Mouse (Mus musculus): ENCODE results near the gene Ier5l. TPM values are rescaled to one million over a fixed set of nuclear protein-coding genes. Genes with fewer than 3 reads are reported as not detected.

Gene Ier5l
- total and polyA plus RNA-seq, 3 experiments = 0.06 TPM; not detected in 2

DNA sequence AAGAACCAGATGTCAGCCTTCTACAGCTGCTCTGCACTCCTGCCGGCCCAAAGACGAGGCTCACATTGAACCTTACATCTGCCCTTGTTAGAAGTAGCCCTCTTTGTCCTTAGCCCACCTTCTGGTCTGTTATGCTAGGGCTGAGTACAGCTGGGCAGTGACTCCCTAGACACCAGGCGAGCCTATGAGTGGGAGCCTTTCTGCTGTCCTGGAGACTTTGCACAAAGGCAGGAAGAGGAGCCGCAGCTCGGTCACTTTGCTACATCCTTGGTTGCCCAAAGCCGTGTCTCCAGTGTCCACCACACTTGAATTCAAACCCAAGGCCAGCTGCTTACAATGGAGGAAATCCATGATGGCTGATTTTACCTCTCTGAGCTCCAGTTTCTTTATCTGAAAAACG is 25.6 kb downstream of the Ier5l start:
- no peak for TF ChIP-seq BHLHE40 (IDR thresholded peaks at IDR 0.05; ENCODE audit: borderline replicate concordance, low read depth, low read length)
- no peak for TF ChIP-seq TBP (IDR thresholded peaks at IDR 0.05; ENCODE audit: low read depth, low read length)
- no peak for TF ChIP-seq POLR2AphosphoS5 (IDR thresholded peaks at IDR 0.05; ENCODE audit: borderline replicate concordance, low read depth, low read length)
- TF ChIP-seq MYB (IDR thresholded peaks at IDR 0.05; ENCODE audit: low read depth, low read length) = no peak
- TF ChIP-seq USF1 (IDR thresholded peaks at IDR 0.05; ENCODE audit: low read depth, low read length) = no peak
- TF ChIP-seq HCFC1 (IDR thresholded peaks at IDR 0.05; ENCODE audit: low read depth, low read length) = no peak
- no peak for TF ChIP-seq USF2 (IDR thresholded peaks at IDR 0.05; ENCODE audit: borderline replicate concordance in 1 of 2, insufficient read depth in 1 of 2, low read depth in 1 of 2, low read length in 2 of 2)
- Histone ChIP-seq H3K4me3 (ENCODE audit: control insufficient read depth in 1 of 2, insufficient read depth in 1 of 2, low read depth in 2 of 2, low read length in 2 of 2) (no peak overlapping the region), H3K4me1 (ENCODE audit: control insufficient read depth in 1 of 2, insufficient read depth in 2 of 2, low read length in 2 of 2) (no peaks in the 10 kb centered on the region), H3K79me2 (ENCODE audit: control insufficient read depth, insufficient read depth, low read length, poor library complexity) (no peaks in the 10 kb centered on the region), H3K9me3 (replicated peaks; ENCODE audit: insufficient read depth, low read length) (no peaks in the 10 kb centered on the region), H3K27me3 (ENCODE audit: control insufficient read depth in 1 of 2, insufficient read depth in 2 of 2, low read length in 2 of 2) (no peaks in the 10 kb centered on the region), H3K27ac (ENCODE audit: control insufficient read depth, low read depth, low read length) (no peak overlapping the region), H3K36me3 (ENCODE audit: control insufficient read depth in 1 of 2, insufficient read depth in 2 of 2, low read length in 2 of 2) (peaks cover 0 to 3% of the 10 kb centered on the region in 2 experiments; a peak in 1 of 4 replicates), H3K9ac (ENCODE audit: control insufficient read depth, low read depth, low read length, poor library complexity, severe bottlenecking) (no peak overlapping the region)
- no peak for DNase-seq (ENCODE audit: low read depth, low spot score)

GRCm38 (mm10) chr2:30446891-30447826 is 26.9 kb downstream of the Ier5l start:
- no peaks in the 10 kb centered on the region for H3K27me3 ChIP-seq (ENCODE audit: control insufficient read depth in 1 of 2, insufficient read depth in 2 of 2, low read length in 2 of 2)
- no peaks in the 10 kb centered on the region for H3K79me2 ChIP-seq (ENCODE audit: control insufficient read depth, insufficient read depth, low read length, poor library complexity)
- H3K27ac ChIP-seq (ENCODE audit: control insufficient read depth, low read depth, low read length) = no peak overlapping the region
- H3K9ac ChIP-seq (ENCODE audit: control insufficient read depth, low read depth, low read length, poor library complexity, severe bottlenecking) = no peak overlapping the region
- no peak for DNase-seq (ENCODE audit: low read depth, low spot score)
- no peaks in the 10 kb centered on the region for H3K4me1 ChIP-seq (ENCODE audit: control insufficient read depth in 1 of 2, insufficient read depth in 2 of 2, low read length in 2 of 2)
- no peaks in the 10 kb centered on the region for H3K9me3 ChIP-seq (replicated peaks; ENCODE audit: insufficient read depth, low read length)
- peaks cover 0 to 3% of the 10 kb centered on the region in 2 experiments; a peak in 1 of 4 replicates for H3K36me3 ChIP-seq (ENCODE audit: control insufficient read depth in 1 of 2, insufficient read depth in 2 of 2, low read length in 2 of 2)
- H3K4me3 ChIP-seq (ENCODE audit: control insufficient read depth in 1 of 2, insufficient read depth in 1 of 2, low read depth in 2 of 2, low read length in 2 of 2) = no peak overlapping the region
- no peak for TF ChIP-seq ZMIZ1 (IDR thresholded peaks at IDR 0.05; ENCODE audit: low read depth, low read length)
- no peak for TF ChIP-seq ZC3H11A (IDR thresholded peaks at IDR 0.05; ENCODE audit: low read depth, low read length)
- no peak for TF ChIP-seq TAL1 (IDR thresholded peaks at IDR 0.05; ENCODE audit: low read length)
- TF ChIP-seq KAT2A (conservative IDR thresholded peaks at IDR 0.05; ENCODE audit: low read depth, low read length) = no peak

DNA sequence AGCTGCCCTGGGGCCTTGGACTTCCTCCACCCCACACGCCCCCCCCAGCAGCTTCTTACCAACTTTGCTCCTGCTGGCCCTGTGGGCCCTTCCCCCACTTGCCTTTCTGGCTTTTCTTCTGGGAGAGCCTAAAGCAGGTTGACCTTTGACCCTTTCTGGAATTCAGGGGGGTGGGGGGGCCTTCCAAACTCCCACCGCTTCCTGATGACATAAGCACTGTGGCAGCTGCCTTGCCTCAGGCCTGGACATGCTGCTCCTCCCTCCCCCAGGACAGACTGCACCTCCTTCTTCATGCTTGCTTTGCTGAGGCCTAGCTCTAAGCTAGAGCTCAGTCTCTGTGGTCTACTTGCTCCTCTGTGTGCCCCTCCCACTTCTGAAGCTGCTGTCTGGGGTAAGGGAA is 28.7 kb downstream of the Ier5l start:
- no peaks in the 10 kb centered on the region for H3K79me2 ChIP-seq (ENCODE audit: control insufficient read depth, insufficient read depth, low read length, poor library complexity)
- no peak for TF ChIP-seq TAL1 (IDR thresholded peaks at IDR 0.05; ENCODE audit: low read length)
- no peak for TF ChIP-seq ZMIZ1 (IDR thresholded peaks at IDR 0.05; ENCODE audit: low read depth, low read length)
- TF ChIP-seq KAT2A (conservative IDR thresholded peaks at IDR 0.05; ENCODE audit: low read depth, low read length) = no peak
- no peak for TF ChIP-seq RCOR1 (IDR thresholded peaks at IDR 0.05; ENCODE audit: low read depth, low read length)
- no peak for TF ChIP-seq USF2 (IDR thresholded peaks at IDR 0.05; ENCODE audit: borderline replicate concordance in 1 of 2, insufficient read depth in 1 of 2, low read depth in 1 of 2, low read length in 2 of 2)
- no peak for TF ChIP-seq CHD2 (IDR thresholded peaks at IDR 0.05; ENCODE audit: low read length)
- TF ChIP-seq MYB (IDR thresholded peaks at IDR 0.05; ENCODE audit: low read depth, low read length) = no peak
- TF ChIP-seq POLR2AphosphoS2 (IDR thresholded peaks at IDR 0.05; ENCODE audit: low read length) = no peak
- TF ChIP-seq CHD1 (IDR thresholded peaks at IDR 0.05; ENCODE audit: low read depth, low read length) = no peak
- no peak for TF ChIP-seq MEF2A (IDR thresholded peaks at IDR 0.05; ENCODE audit: extremely low read depth, insufficient replicate concordance, low read depth, low read length, poor library complexity, severe bottlenecking)
- no peak for TF ChIP-seq SIN3A (IDR thresholded peaks at IDR 0.05; ENCODE audit: low read length)
- no peak for TF ChIP-seq EP300 (IDR thresholded peaks at IDR 0.05; ENCODE audit: low read depth in 1 of 2, low read length in 2 of 2)
- no peak for TF ChIP-seq GATA1 (IDR thresholded peaks at IDR 0.05; ENCODE audit: low read depth, low read length)
- H3K4me3 ChIP-seq (ENCODE audit: control insufficient read depth in 1 of 2, insufficient read depth in 1 of 2, low read depth in 2 of 2, low read length in 2 of 2) = no peak overlapping the region
- H3K36me3 ChIP-seq (ENCODE audit: control insufficient read depth in 1 of 2, insufficient read depth in 2 of 2, low read length in 2 of 2) = peaks cover 0 to 3% of the 10 kb centered on the region in 2 experiments; a peak in 1 of 4 replicates
- DNase-seq (ENCODE audit: low read depth, low spot score) = no peak
- no peaks in the 10 kb centered on the region for H3K9me3 ChIP-seq (replicated peaks; ENCODE audit: insufficient read depth, low read length)
- no peak overlapping the region for H3K9ac ChIP-seq (ENCODE audit: control insufficient read depth, low read depth, low read length, poor library complexity, severe bottlenecking)
- H3K4me1 ChIP-seq (ENCODE audit: control insufficient read depth in 1 of 2, insufficient read depth in 2 of 2, low read length in 2 of 2) = no peaks in the 10 kb centered on the region
- H3K27ac ChIP-seq (ENCODE audit: control insufficient read depth, low read depth, low read length) = no peak overlapping the region
- H3K27me3 ChIP-seq (ENCODE audit: control insufficient read depth in 1 of 2, insufficient read depth in 2 of 2, low read length in 2 of 2) = no peaks in the 10 kb centered on the region
